Mouse (Mus musculus) lung, embryonic 15.5 days (tissue): ENCODE data around the gene Banp. TPM values are rescaled to one million over a fixed set of nuclear protein-coding genes. Genes with fewer than 3 reads are reported as not detected.

Experiments used
- ATAC-seq: fragments of 200-750 bp; cut with Nextera tagmentation; 2 replicates; pipeline ENCODE4 v1.8.0; 2017; ENCODE audit warnings: moderate number of reproducible peaks, borderline replicate concordance; ENCODE audit not compliant: low FRiP score, low TSS enrichment; ENCODE audit errors: extremely low read depth
- H3K27ac ChIP-seq: fragments of 300-500 bp; sonication (generic); 2 replicates; pipeline ENCODE4 v1.5.1; 2015; ENCODE audit warnings: moderate library complexity, mild to moderate bottlenecking, inconsistent platforms
- H3K27me3 ChIP-seq: fragments of 300-500 bp; sonication (generic); 2 replicates; pipeline ENCODE4 v1.6.1; 2015; ENCODE audit warnings: inconsistent platforms
- H3K36me3 ChIP-seq: fragments of 300-500 bp; sonication (generic); 2 replicates; pipeline ENCODE4 v1.6.1; 2015; ENCODE audit warnings: inconsistent platforms
- H3K4me1 ChIP-seq: fragments of 300-500 bp; sonication (generic); 2 replicates; pipeline ENCODE4 v1.6.1; 2015; ENCODE audit warnings: inconsistent platforms
- H3K4me2 ChIP-seq: fragments of 300-500 bp; sonication (generic); 2 replicates; pipeline ENCODE4 v1.6.1; 2015; ENCODE audit warnings: inconsistent platforms, mild to moderate bottlenecking, moderate library complexity
- H3K4me3 ChIP-seq: fragments of 300-500 bp; sonication (generic); 2 replicates; pipeline ENCODE4 v1.5.1; 2015; ENCODE audit warnings: mild to moderate bottlenecking, inconsistent platforms
- H3K9ac ChIP-seq: fragments of 300-500 bp; sonication (generic); 2 replicates; pipeline ENCODE4 v1.6.1; 2015; ENCODE audit warnings: inconsistent platforms
- H3K9me3 ChIP-seq: fragments of 300-500 bp; sonication (generic); 2 replicates; pipeline ENCODE4 v1.6.1; 2016; ENCODE audit warnings: inconsistent platforms
- WGBS: fragments of 180-500 bp; shearing (Covaris S2); methylation state at CpG from one replicate; pipeline ENCODE4 v1.1.7; 2015; 5-methylcytosine and 5-hydroxymethylcytosine counted together
- microRNA-seq: library from miRNA; unstranded; fragments of <30 nt; microRNA quantifications from one replicate; pipeline ENCODE4, GENCODE M21; 2016
- polyA plus RNA-seq: library from polyadenylated mRNA; unstranded; fragments of >200 nt; fragmentation: Nextera tagmentation; extraction: Ambion mirVana; gene quantifications from 2 replicates; pipeline ENCODE4 v1.2.1, GENCODE M21; 2015

Gene Banp
- polyA plus RNA-seq, 1 experiment from 2014 or later = 50.4 TPM

- no peaks in the 10 kb centered on the region for H3K9me3 ChIP-seq
- 20% methylated on average over 23 of the region's 23 CpGs for WGBS
- no peak overlapping the region for H3K4me3 ChIP-seq
- peaks cover 39% of the 10 kb centered on the region for H3K4me1 ChIP-seq
- H3K36me3 ChIP-seq = no peaks in the 10 kb centered on the region
- no peak overlapping the region; the same call in 1 of the 2 replicates for H3K4me2 ChIP-seq
- peaks cover 33% of the 10 kb centered on the region; the same call in 1 of the 2 replicates for H3K27me3 ChIP-seq
- no peak overlapping the region for H3K9ac ChIP-seq
- no peak for ATAC-seq
- H3K27ac ChIP-seq = no peak overlapping the region; the same call in 1 of the 2 replicates
These were observed 126.8 kb downstream of the Banp start for GRCm38 (mm10) chr8:122076183-122076842.

- Histone ChIP-seq H3K9me3 (no peaks in the 10 kb centered on the region), H3K27ac (no peak overlapping the region), H3K4me2 (no peak overlapping the region), H3K36me3 (no peaks in the 10 kb centered on the region), H3K4me3 (no peak overlapping the region), H3K9ac (no peak overlapping the region), H3K4me1 (peaks cover 39% of the 10 kb centered on the region), H3K27me3 (peaks cover 28% of the 10 kb centered on the region; the same call in 1 of the 2 replicates)
- WGBS = 84% methylated on average over 12 of the region's 12 CpGs
- ATAC-seq = no peak
These were observed 128.8 kb downstream of the Banp start for GRCm38 (mm10) chr8:122078321-122078720.

Small RNAs within 50 kb of the gene (microRNA-seq; reads per million reads assigned to microRNA genes)
- not detected for gene Mir7237

Other genes with a start within 250 kb of the Banp start
- gene Jph3, start 220.1 kb upstream of the Banp start, polyA plus RNA-seq = 0.44 and 0.86 TPM in 2 replicates
- gene Klhdc4, start 120.2 kb upstream of the Banp start, polyA plus RNA-seq = 39.4 and 41.8 TPM in 2 replicates
- 14.8 and 15.5 TPM in 2 replicates for gene Slc7a5, start 42.1 kb upstream of the Banp start, polyA plus RNA-seq
- not detected in 2 replicates for gene Car5a, start 4.8 kb upstream of the Banp start, polyA plus RNA-seq